Mouse (Mus musculus): ENCODE data around the gene Adamts3. TPM values are rescaled to one million over a fixed set of nuclear protein-coding genes. Genes with fewer than 3 reads are reported as not detected.

The Adamts3 gene
- polyA plus RNA-seq, 1 experiment from 2014 or later = not detected

- ATAC-seq = peak; percentile 27
- TF ChIP-seq CTCF (IDR thresholded peaks at IDR 0.05) = no peak
- in situ Hi-C loops (cut with MboI; ENCODE audit: low pct_unique_long_range_greater_than_20kb) = no loop called here
Measured at GRCm38 (mm10) chr5:89882091-89882734, 921 bp downstream of the Adamts3 start.

GRCm38 (mm10) chr5:89881425-89881824 lies 1.7 kb downstream of the Adamts3 start:
- DNase-seq (ENCODE audit: low read depth, low spot score) = no peak
- H3K27me3 ChIP-seq = peaks cover 20% of the 10 kb centered on the region
- ChIA-PET POLR2A (no interaction called here), CTCF (no interaction called here)
- TF ChIP-seq CTCF (IDR thresholded peaks at IDR 0.05) = no peak
- in situ Hi-C loops (cut with MboI; ENCODE audit: low pct_unique_long_range_greater_than_20kb) = no loop called here
- ATAC-seq = no peak

More at GRCm38 (mm10) chr5:89882091-89882734, 921 bp downstream of the Adamts3 start:
- POLR2A ChIA-PET = no interaction called here
- no peak for DNase-seq (ENCODE audit: low read depth, low spot score)
- H3K27me3 ChIP-seq = peaks cover 20% of the 10 kb centered on the region
- CTCF ChIA-PET = no interaction called here

- ChIA-PET CTCF (no interaction called here), POLR2A (no interaction called here)
- no peak for DNase-seq (ENCODE audit: low read depth, low spot score)
- TF ChIP-seq CTCF (IDR thresholded peaks at IDR 0.05) = no peak
- in situ Hi-C loops (cut with MboI; ENCODE audit: low pct_unique_long_range_greater_than_20kb) = no loop called here
- no peak for ATAC-seq
- H3K27me3 ChIP-seq = peaks cover 26% of the 10 kb centered on the region
Measured at GRCm38 (mm10) chr5:89878866-89879392, 4.2 kb downstream of the Adamts3 start.

GRCm38 (mm10) chr5:89872661-89873060 lies 10.5 kb downstream of the Adamts3 start:
- CTCF ChIA-PET = no interaction called here
- peaks cover 33% of the 10 kb centered on the region for H3K27me3 ChIP-seq
- TF ChIP-seq CTCF (IDR thresholded peaks at IDR 0.05) = no peak
- no peak for DNase-seq (ENCODE audit: low read depth, low spot score)
- POLR2A ChIA-PET = interaction anchor here (0.6 kb wide), 1 partner anchor 63 kb away, joined by 3 read pairs; no protein-coding TSS in a partner anchor
- ATAC-seq = no peak
- in situ Hi-C loops (cut with MboI; ENCODE audit: low pct_unique_long_range_greater_than_20kb) = no loop called here

- ATAC-seq (no peak), DNase-seq (ENCODE audit: low read depth, low spot score) (no peak)
- no peak for TF ChIP-seq CTCF (IDR thresholded peaks at IDR 0.05)
- no peaks in the 10 kb centered on the region for H3K27me3 ChIP-seq
- CTCF ChIA-PET = no interaction called here
- POLR2A ChIA-PET = no interaction called here
- in situ Hi-C loops (cut with MboI; ENCODE audit: low pct_unique_long_range_greater_than_20kb) = no loop called here
Measured at GRCm38 (mm10) chr5:89859603-89860002, 23.5 kb downstream of the Adamts3 start.

GRCm38 (mm10) chr5:89858837-89859236 lies 24.3 kb downstream of the Adamts3 start:
- no peak for DNase-seq (ENCODE audit: low read depth, low spot score)
- in situ Hi-C loops (cut with MboI; ENCODE audit: low pct_unique_long_range_greater_than_20kb) = no loop called here
- CTCF ChIA-PET = no interaction called here
- no peaks in the 10 kb centered on the region for H3K27me3 ChIP-seq
- no peak for TF ChIP-seq CTCF (IDR thresholded peaks at IDR 0.05)
- no peak for ATAC-seq
- POLR2A ChIA-PET = interaction anchor here (0.6 kb wide), 1 partner anchor 28 kb away, joined by 3 read pairs; no protein-coding TSS in a partner anchor

GRCm38 (mm10) chr5:89846551-89846950 lies 36.6 kb downstream of the Adamts3 start:
- in situ Hi-C loops (cut with MboI; ENCODE audit: low pct_unique_long_range_greater_than_20kb) = loop anchor here (10.0 kb wide), 1 partner anchor 348 kb away; no protein-coding TSS in a partner anchor
- H3K27me3 ChIP-seq = no peaks in the 10 kb centered on the region
- POLR2A ChIA-PET = no interaction called here
- CTCF ChIA-PET = no interaction called here
- TF ChIP-seq CTCF (IDR thresholded peaks at IDR 0.05) = no peak
- ATAC-seq (no peak), DNase-seq (ENCODE audit: low read depth, low spot score) (no peak)

GRCm38 (mm10) chr5:89844354-89844753 lies 38.8 kb downstream of the Adamts3 start:
- TF ChIP-seq CTCF (IDR thresholded peaks at IDR 0.05) = no peak
- peak; percentile 62 for DNase-seq (ENCODE audit: low read depth, low spot score)
- POLR2A ChIA-PET = no interaction called here
- peak; percentile 79 for ATAC-seq
- CTCF ChIA-PET = no interaction called here
- H3K27me3 ChIP-seq = no peaks in the 10 kb centered on the region
- in situ Hi-C loops (cut with MboI; ENCODE audit: low pct_unique_long_range_greater_than_20kb) = loop anchor here (10.0 kb wide), 1 partner anchor 350 kb away; no protein-coding TSS in a partner anchor

GRCm38 (mm10) chr5:89843478-89843877 lies 39.7 kb downstream of the Adamts3 start:
- in situ Hi-C loops (cut with MboI; ENCODE audit: low pct_unique_long_range_greater_than_20kb) = loop anchor here (10.0 kb wide), 1 partner anchor 351 kb away; no protein-coding TSS in a partner anchor
- no peak for TF ChIP-seq CTCF (IDR thresholded peaks at IDR 0.05)
- POLR2A ChIA-PET = no interaction called here
- no peak for ATAC-seq
- CTCF ChIA-PET = no interaction called here
- H3K27me3 ChIP-seq = no peaks in the 10 kb centered on the region
- no peak for DNase-seq (ENCODE audit: low read depth, low spot score)

- in situ Hi-C loops (cut with MboI; ENCODE audit: low pct_unique_long_range_greater_than_20kb) = loop anchor here (10.0 kb wide), 1 partner anchor 355 kb away; no protein-coding TSS in a partner anchor
- no peak for ATAC-seq
- no peak for DNase-seq (ENCODE audit: low read depth, low spot score)
- POLR2A ChIA-PET = no interaction called here
- CTCF ChIA-PET = interaction anchor here (0.8 kb wide), 1 partner anchor 1237 kb away, joined by 3 read pairs; no protein-coding TSS in a partner anchor
- TF ChIP-seq CTCF (IDR thresholded peaks at IDR 0.05) = no peak
- peaks cover 16% of the 10 kb centered on the region for H3K27me3 ChIP-seq
Measured at GRCm38 (mm10) chr5:89839627-89840026, 43.5 kb downstream of the Adamts3 start.

- in situ Hi-C loops (cut with MboI; ENCODE audit: low pct_unique_long_range_greater_than_20kb) = no loop called here
- POLR2A ChIA-PET = no interaction called here
- DNase-seq (ENCODE audit: low read depth, low spot score) = no peak
- CTCF ChIA-PET = interaction anchor here (0.6 kb wide), 1 partner anchor 99 kb away, joined by 3 read pairs; no protein-coding TSS in a partner anchor
- no peaks in the 10 kb centered on the region for H3K27me3 ChIP-seq
- no peak for ATAC-seq
- TF ChIP-seq CTCF (IDR thresholded peaks at IDR 0.05) = no peak
Measured at GRCm38 (mm10) chr5:89821175-89821574, 62.0 kb downstream of the Adamts3 start.
